ENCODE assay signal across 9 mouse cellular contexts in the genomic region with DNA sequence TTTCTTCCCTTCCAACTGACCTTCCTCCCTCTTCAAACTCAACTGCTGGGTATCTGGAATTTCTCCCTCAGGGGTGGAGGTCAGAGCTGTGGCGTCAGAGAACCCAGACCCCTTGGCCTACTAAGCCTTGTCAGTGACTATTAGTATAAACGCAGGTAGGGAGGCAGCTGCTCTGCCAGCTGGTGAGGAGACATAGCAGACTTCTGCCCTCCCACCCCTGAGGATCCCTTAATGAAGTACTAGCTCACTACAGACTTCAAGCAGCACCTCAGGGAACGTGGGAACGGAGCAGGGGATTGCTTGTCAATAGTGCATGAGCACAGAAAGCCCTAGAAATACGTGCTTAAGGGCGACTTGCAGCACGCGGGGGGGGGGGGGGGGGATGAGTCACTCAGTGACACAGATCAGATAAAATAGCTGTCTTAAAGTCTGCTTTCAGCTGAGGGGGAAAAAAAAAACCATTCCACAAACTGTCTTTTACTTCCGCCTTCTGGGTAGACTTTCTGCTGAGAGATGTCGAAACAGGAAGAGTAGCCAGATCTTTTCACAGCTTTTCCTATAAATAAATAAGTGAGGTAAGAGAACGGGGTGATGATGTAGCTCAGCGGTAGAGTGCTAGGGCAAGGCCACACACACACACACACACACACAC.
A peak's percentile ranks its signal among the peaks of the same experiment; 100 is the strongest.
DNase-seq lines count a peak whose midpoint lies in the region; ATAC-seq lines count a peak whose summit lies in the region.
"Had no signal": no experiment of that assay in that cellular context is flagged by ENCODE, and none has a peak within 500 bp of the region (broad histone marks: within the 10 kb centered on the region; RNA-seq: fewer than 3 reads in every experiment).

No protein-coding gene starts in this region.

- H3K36me3 ChIP-seq in kidney, embryonic 16.5 days (ENCODE audit: insufficient read depth, low read length), result no peaks in the 10 kb centered on the region
- H3K36me3 ChIP-seq: G1E had no signal

- 40% methylated on average over 10 of the region's 12 CpGs for WGBS in kidney, embryonic 16.5 days

- no peaks in the 10 kb centered on the region for H3K4me1 ChIP-seq in kidney, embryonic 16.5 days (ENCODE audit: insufficient read depth, low read length)

- no peak overlapping the region for H3K4me3 ChIP-seq in kidney, embryonic 16.5 days (ENCODE audit: low read length)

- H3K27me3 ChIP-seq in kidney, embryonic 16.5 days (ENCODE audit: insufficient read depth, low read length), result 0 out of 2 replicates have a peak, but pooled peaks cover 2% of the 10 kb centered on the region

- H3K9me3 ChIP-seq in kidney, embryonic 16.5 days (ENCODE audit: low read length), result no peaks in the 10 kb centered on the region

- DNase-seq in frontal cortex, postnatal 25 days (ENCODE audit: low spot score in 2 of 2), result no peak
- DNase-seq in urinary bladder, adult 2 months (ENCODE audit: low spot score), result peak; percentile 29
- no peak for DNase-seq in urinary bladder, postnatal 36 days (ENCODE audit: low spot score in 2 of 2)
- peak; percentile 11 to 15 for DNase-seq in heart, postnatal 10 days
- DNase-seq in right cerebral cortex, postnatal 36 days (ENCODE audit: low spot score in 2 of 2), result no peak

- H3K27ac ChIP-seq in kidney, embryonic 16.5 days (ENCODE audit: low read length), result no peak overlapping the region

- intact Hi-C loops in heart, postnatal 10 days (cut with DNase I), result no loop called here

- no peak overlapping the region for H3K9ac ChIP-seq in kidney, embryonic 16.5 days (replicated peaks; ENCODE audit: low read length)

- H3K4me2 ChIP-seq in kidney, embryonic 16.5 days (replicated peaks; ENCODE audit: low read depth, low read length), result no peak overlapping the region

- peak; percentile 82 for ATAC-seq in frontal cortex, adult (ENCODE audit: low TSS enrichment)
- peak; percentile 87 for ATAC-seq in monocyte, adult 5-6 weeks (replicated peaks; ENCODE audit: insufficient number of reproducible peaks, low FRiP score, low TSS enrichment, poor library complexity, severe bottlenecking)
- ATAC-seq in kidney, embryonic 16.5 days (ENCODE audit: low FRiP score, low TSS enrichment), result no peak

Comparison
In these comparisons a context has a peak if more than half of its experiments do, and no peak if none do; other contexts are left out.
1. DNase-seq: peak in urinary bladder, adult 2 months (single experiment) and heart, postnatal 10 days (2 of 2); none in frontal cortex, postnatal 25 days (0 of 2), urinary bladder, postnatal 36 days (0 of 2) and right cerebral cortex, postnatal 36 days (0 of 2).